In genomic region chr1:165104707-165105259, GRCm38 (mm10) we compare ENCODE assay signal across 9 mouse cellular contexts. TPM values are rescaled to one million over a fixed set of nuclear protein-coding genes. Genes with fewer than 3 reads are reported as not detected.
DNase-seq lines count a peak whose midpoint lies in the region; ATAC-seq and TF ChIP-seq lines count a peak whose summit lies in the region.
"Had no signal": no experiment of that assay in that cellular context is flagged by ENCODE, and none has a peak within 500 bp of the region (broad histone marks: within the 10 kb centered on the region; RNA-seq: fewer than 3 reads in every experiment).

No protein-coding gene starts in this region.

- TF ChIP-seq POLR2A in kidney, adult 2 months (IDR thresholded peaks at IDR 0.05; ENCODE audit: low read depth, low read length): no peak

- TF ChIP-seq CTCF in kidney, adult 2 months (conservative IDR thresholded peaks at IDR 0.05; ENCODE audit: insufficient read depth, insufficient read length, low read depth, low read length): no peak
- no peak for TF ChIP-seq CTCF in gastrocnemius, adult 2 months (IDR thresholded peaks at IDR 0.05)

- ATAC-seq in frontal cortex, adult (ENCODE audit: low TSS enrichment): peak; percentile 94
- ATAC-seq in common myeloid progenitor, adult 5-6 weeks (replicated peaks; ENCODE audit: low read depth, poor library complexity, severe bottlenecking): peak; percentile 79
- ATAC-seq in intestine, embryonic 16.5 days: peak; percentile 62; the same call in 1 of the 2 replicates
- ATAC-seq in midbrain, embryonic 16.5 days: peak; percentile 74
- ATAC-seq in forebrain, embryonic 15.5 days (replicated peaks): no peak

- intact Hi-C loops in gastrocnemius, adult 2 months (cut with DNase I): no loop called here

- H3K27me3 ChIP-seq in intestine, embryonic 16.5 days (replicated peaks; ENCODE audit: control insufficient read depth, insufficient read depth, low read length): no peaks in the 10 kb centered on the region
- H3K27me3 ChIP-seq in midbrain, embryonic 16.5 days (ENCODE audit: control insufficient read depth, insufficient read depth, low read depth, low read length): no peaks in the 10 kb centered on the region
- H3K27me3 ChIP-seq in forebrain, embryonic 15.5 days: no peaks in the 10 kb centered on the region
- H3K27me3 ChIP-seq in kidney, adult 2 months (replicated peaks; ENCODE audit: control insufficient read depth, insufficient read depth, low read length): no peaks in the 10 kb centered on the region

- H3K27ac ChIP-seq in intestine, embryonic 16.5 days (ENCODE audit: low read length): no peak overlapping the region
- H3K27ac ChIP-seq in midbrain, embryonic 16.5 days (ENCODE audit: low read length): no peak overlapping the region
- no peak overlapping the region for H3K27ac ChIP-seq in forebrain, embryonic 15.5 days (replicated peaks)
- H3K27ac ChIP-seq in kidney, adult 2 months (ENCODE audit: insufficient read depth, low read depth, low read length): no peak overlapping the region
- H3K27ac ChIP-seq in gastrocnemius, adult 2 months: no peak overlapping the region

- 57% methylated on average over 7 of the region's 7 CpGs for WGBS in intestine, embryonic 16.5 days
- 67% methylated on average over 7 of the region's 7 CpGs for WGBS in midbrain, embryonic 16.5 days
- WGBS in forebrain, embryonic 15.5 days: 70% methylated on average over 7 of the region's 7 CpGs
- 69% methylated on average over 7 of the region's 7 CpGs for WGBS in kidney, adult 2 months

- H3K9ac ChIP-seq in intestine, embryonic 16.5 days (ENCODE audit: low read depth, low read length): no peak overlapping the region
- no peak overlapping the region for H3K9ac ChIP-seq in midbrain, embryonic 16.5 days (ENCODE audit: low read depth, low read length)
- H3K9ac ChIP-seq in forebrain, embryonic 15.5 days (replicated peaks): no peak overlapping the region

- H3K9me3 ChIP-seq in intestine, embryonic 16.5 days (ENCODE audit: control insufficient read depth, low read length): no peaks in the 10 kb centered on the region
- no peaks in the 10 kb centered on the region for H3K9me3 ChIP-seq in midbrain, embryonic 16.5 days (replicated peaks; ENCODE audit: control insufficient read depth, low read length, poor library complexity, severe bottlenecking)
- H3K9me3 ChIP-seq in forebrain, embryonic 15.5 days: no peaks in the 10 kb centered on the region

- no peak overlapping the region for H3K4me3 ChIP-seq in intestine, embryonic 16.5 days (ENCODE audit: low read length)
- no peak overlapping the region for H3K4me3 ChIP-seq in midbrain, embryonic 16.5 days (ENCODE audit: low read depth, low read length)
- H3K4me3 ChIP-seq in forebrain, embryonic 15.5 days: no peak overlapping the region
- no peak overlapping the region for H3K4me3 ChIP-seq in kidney, adult 2 months (ENCODE audit: insufficient read depth, low read depth, low read length)
- H3K4me3 ChIP-seq in gastrocnemius, adult 2 months: no peak overlapping the region

- H3K4me2 ChIP-seq in intestine, embryonic 16.5 days (ENCODE audit: low read depth, low read length): no peak overlapping the region
- H3K4me2 ChIP-seq in midbrain, embryonic 16.5 days (ENCODE audit: low read length): no peak overlapping the region
- no peak overlapping the region for H3K4me2 ChIP-seq in forebrain, embryonic 15.5 days (replicated peaks)

- H3K4me1 ChIP-seq in intestine, embryonic 16.5 days (ENCODE audit: control insufficient read depth, insufficient read depth, low read length): no peaks in the 10 kb centered on the region
- peaks cover 4% of the 10 kb centered on the region; the same call in 1 of the 2 replicates for H3K4me1 ChIP-seq in midbrain, embryonic 16.5 days (ENCODE audit: control insufficient read depth, insufficient read depth, low read length)
- no peaks in the 10 kb centered on the region for H3K4me1 ChIP-seq in forebrain, embryonic 15.5 days
- H3K4me1 ChIP-seq in kidney, adult 2 months (ENCODE audit: control insufficient read depth, insufficient read depth, low read length): peaks cover 2% of the 10 kb centered on the region; the same call in 1 of the 2 replicates

- H3K36me3 ChIP-seq in intestine, embryonic 16.5 days (ENCODE audit: control insufficient read depth, insufficient read depth, low read length): no peaks in the 10 kb centered on the region
- H3K36me3 ChIP-seq in midbrain, embryonic 16.5 days (ENCODE audit: control insufficient read depth, insufficient read depth, low read length): no peaks in the 10 kb centered on the region
- no peaks in the 10 kb centered on the region for H3K36me3 ChIP-seq in forebrain, embryonic 15.5 days
- H3K36me3 ChIP-seq in kidney, adult 2 months (ENCODE audit: control insufficient read depth, insufficient read depth, low read length): no peaks in the 10 kb centered on the region

- DNase-seq in frontal cortex, postnatal 14 days (ENCODE audit: low spot score in 2 of 2): no peak
- no peak for DNase-seq in kidney, adult 2 months
- DNase-seq in gastrocnemius, adult 2 months: no peak

RNA-seq across cellular contexts. Expression of gene Tbx19, which starts 55.8 kb away (rescaled TPM):
- total RNA-seq in common myeloid progenitor, adult 5-6 weeks (2017): not detected in 2 replicates
- polyA plus RNA-seq in intestine, embryonic 16.5 days (2015; fragmentation: Nextera tagmentation; extraction: Ambion mirVana): not detected in 2 replicates
- polyA plus RNA-seq in midbrain, embryonic 16.5 days (2015; fragmentation: Nextera tagmentation; extraction: Ambion mirVana): 0.11 and 0.16 TPM in 2 replicates
- 0.10 TPM in 1 of 2 replicates, not detected in the other for polyA plus RNA-seq in forebrain, embryonic 15.5 days (2015; fragmentation: Nextera tagmentation; extraction: Ambion mirVana)
- not detected in 2 replicates for polyA plus RNA-seq in kidney, adult 2 months (2012; rRNA removed)
- not detected for total RNA-seq in gastrocnemius, adult 2 months (2021)
- polyA plus RNA-seq: C2C12 had no signal
